Mouse (Mus musculus) monocyte, adult 5-6 weeks (primary cell): ENCODE data around the gene Il17rb. TPM values are rescaled to one million over a fixed set of nuclear protein-coding genes. Genes with fewer than 3 reads are reported as not detected.

Experiments used
- ATAC-seq: fragments of 153-309, 156-312 bp; replicated peaks from 2 replicates; pipeline ENCODE4 v1.8.0; 2017; ENCODE audit warnings: mild to moderate bottlenecking; ENCODE audit not compliant: low TSS enrichment, insufficient number of reproducible peaks, severe bottlenecking, poor library complexity, low FRiP score
- total RNA-seq: library from RNA; stranded (forward); fragments of 200-1000, 200-491, 200-594 nt; gene quantifications from 3 replicates; pipeline ENCODE4 v1.2.3, GENCODE M21; 2017

Gene Il17rb
- total RNA-seq, 1 experiment from 2014 or later, result not detected

DNA sequence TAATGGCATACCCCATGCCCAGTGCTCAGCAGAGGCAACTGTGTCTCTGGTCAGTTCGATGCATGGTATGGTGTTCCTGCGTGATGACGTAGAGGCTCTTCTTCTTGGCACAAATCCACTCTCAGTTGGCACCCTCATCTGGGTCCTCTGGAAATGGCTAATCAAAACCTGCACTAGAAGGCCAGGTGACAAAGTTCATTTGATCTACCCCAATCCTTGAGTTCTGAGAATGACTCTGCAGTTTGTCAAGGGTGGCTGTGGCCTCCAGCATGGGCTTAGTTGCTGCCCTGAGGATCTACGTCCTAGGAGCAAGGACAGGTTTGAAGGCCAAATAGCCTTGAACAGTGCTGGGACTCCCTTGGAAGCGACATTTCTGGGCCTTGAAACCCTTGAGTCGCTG lies 10.2 kb upstream of the Il17rb start:
- no peak for ATAC-seq

DNA sequence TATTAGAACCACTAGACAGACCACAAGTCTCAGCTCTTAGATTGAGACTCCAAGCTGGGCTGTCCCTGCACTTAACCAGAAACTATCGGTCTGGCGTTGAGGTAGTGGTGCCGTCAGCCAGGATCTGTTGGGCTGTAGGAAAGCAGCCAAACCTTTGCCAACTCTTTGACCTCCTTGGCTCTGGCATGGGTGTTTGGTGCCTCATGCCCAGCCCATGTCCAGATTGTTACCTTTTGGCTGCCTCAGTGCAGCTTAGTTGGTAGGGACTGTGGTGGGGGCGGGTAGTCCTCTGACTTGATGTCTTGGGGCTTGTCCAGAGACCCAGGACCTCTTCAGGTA lies 9.7 kb upstream of the Il17rb start:
- ATAC-seq, result no peak

DNA sequence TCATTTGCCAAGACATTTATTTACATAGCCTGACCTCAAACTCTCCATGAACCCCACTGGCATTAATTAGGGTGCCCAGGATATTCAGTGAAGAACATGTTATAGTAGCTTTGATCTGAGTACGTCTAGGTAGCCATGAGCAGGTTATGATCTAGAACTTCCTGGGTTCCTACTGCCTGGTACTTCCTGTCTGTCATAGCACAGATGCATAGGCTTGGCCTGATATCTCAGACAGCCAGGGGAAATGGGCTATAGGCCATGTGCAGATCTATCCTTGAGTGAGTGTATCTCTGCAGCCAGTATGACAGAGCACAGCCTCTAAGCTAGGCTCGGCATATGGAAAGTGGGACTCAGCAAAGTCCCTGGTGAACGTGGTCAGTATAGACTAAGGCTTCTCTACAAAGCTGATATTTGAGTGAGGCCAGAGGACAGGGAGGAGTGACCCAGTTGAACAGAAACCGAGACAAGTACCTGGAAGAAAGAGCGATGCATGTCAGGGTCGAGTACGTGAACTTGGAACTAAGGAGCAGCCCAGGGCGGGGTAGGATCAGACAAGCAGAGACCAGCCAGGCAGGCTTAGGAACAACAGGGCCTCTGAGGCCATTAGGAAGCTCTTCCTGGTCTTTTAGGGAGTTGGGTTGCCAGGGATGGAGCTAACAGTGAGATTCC lies 9.2 kb upstream of the Il17rb start:
- no peak for ATAC-seq

DNA sequence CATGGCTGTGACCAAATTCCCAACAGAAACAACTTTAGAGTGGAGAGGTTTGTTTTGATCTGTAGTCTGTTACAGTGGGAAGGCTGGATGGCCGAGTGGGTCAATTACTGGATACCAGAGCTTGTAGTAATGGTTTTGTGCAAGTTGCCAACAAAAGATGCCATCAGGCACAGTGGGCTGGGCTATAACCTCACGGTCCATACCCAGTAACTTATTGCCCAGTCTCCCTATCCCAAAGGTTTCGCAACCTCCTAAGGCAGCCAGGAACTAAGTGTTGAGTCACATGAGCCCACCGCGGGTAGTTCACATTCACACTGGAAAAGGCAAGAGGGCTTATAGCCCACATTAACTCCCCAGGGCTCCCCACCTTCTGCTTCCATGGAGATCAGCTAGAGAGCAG lies 8.0 kb upstream of the Il17rb start:
- ATAC-seq, result no peak

DNA sequence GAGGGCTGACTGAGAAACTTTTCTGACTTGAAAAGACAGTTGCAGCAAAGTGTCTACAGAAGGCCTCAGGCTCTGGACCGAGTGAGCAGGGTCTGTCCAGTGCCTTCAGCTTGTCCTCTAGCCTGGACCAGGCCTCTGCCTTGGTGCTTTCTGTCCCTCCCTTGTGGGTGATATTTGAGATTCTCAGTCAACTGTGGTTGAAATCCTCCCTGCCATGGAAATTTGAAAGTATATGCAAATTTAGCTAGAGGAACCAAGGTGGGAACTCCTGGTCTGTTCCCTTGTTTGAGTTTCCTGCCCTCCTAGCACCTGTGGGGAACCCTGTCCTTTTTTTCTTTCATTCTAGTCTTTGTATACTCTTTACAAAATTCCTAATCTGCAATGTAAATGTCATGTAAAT lies 6.3 kb upstream of the Il17rb start:
- no peak for ATAC-seq

DNA sequence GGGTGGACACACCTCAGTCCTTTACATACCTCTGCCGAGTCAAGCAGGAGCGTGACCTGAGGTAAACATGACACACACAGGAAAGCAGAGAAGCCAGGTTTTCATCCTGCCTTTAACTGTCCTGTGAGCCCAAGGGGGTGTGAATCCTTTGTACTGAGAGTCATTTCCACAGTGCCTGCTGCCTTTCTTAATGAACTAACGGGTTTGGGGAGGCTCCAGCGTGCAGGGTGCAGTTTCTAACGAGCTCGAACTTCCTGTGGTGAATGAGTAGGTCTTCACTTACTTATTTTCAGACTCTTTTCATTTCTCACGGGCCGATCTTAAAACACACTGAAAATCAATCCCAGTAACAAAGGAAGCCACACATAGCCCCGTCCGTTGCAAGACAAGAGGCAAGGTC lies 5.8 kb upstream of the Il17rb start:
- no peak for ATAC-seq

DNA sequence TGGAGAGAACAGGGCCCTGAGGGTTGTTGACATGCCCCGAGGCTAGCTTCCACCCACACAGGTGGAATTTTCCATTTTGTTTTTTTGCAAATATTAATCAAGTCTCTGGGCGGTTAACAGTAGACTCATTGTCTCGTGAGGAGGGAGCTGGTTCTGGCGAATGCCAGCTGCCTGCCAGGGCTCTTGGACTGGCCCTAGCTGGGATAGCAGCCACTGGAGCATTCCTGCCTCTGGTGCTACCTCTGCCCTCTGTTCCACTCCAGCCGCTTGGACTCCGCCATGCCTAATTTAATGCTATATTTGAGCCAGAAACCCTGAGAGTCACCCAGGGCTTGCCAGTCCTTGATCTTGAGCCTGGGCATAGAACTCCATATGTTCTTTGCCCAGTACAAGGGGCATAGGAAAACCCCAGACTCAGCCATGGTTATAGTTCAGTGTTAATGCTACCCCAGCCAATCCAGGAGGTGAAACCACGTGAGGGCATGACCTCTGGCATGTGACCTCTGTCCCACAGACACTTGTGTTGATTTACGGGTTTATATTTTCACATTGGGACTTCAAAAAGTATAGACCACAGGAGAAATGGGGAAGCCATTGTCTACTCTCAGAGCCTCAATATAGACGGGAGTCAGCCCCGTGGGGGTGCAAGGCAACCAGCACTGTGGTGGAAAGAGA lies 3.3 kb upstream of the Il17rb start:
- no peak for ATAC-seq

DNA sequence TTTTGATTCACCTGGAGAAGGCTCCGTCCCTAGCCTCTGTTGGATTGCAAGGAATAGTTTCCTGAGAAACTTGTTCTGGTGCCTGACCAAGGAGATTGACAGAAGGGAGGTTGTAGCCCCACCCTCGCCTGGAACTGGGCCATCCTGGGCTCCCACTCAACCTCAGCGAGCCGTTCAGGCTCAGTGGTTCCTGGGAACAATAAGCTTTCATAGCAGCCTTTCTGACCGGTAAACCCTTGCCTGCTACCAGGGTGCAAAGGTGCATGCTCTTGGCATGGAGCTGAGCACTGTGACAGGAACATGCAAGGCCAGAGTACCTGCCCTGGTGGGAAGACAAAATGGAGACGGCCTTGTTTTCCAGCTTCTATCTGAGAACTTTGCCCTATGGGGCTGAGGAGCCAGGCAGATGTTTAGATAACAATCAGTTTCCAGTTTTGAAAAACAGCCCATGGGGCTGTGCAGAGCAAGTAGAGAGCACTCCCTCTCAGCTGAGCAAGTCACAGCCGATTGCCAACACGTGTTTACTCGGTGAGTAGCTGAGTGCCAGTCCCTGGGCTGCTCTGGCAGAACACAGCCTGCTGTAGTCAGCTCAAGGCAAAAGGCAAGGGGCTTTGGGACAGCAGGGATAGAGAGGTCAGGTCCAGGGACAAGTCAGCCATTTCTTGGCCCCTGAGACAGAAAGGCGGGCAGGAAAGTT lies 1.3 kb upstream of the Il17rb start:
- ATAC-seq, result no peak

DNA sequence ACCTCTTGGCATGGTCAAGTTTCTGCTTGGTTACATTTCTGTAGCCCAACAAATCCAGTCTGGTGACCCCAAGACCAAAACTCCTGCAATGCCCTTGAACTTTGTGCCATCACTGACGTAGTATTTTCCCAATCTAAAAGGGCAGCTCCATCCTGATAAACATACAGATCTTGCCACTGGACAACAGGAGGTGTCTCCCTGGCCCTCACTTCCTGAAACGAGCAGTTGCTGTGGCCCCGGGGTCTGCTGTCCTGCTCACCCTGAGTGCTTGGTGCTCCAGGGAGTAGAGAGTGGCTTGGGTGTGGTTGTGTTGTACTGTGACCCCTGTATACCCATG lies 9.3 kb downstream of the Il17rb start:
- no peak for ATAC-seq

DNA sequence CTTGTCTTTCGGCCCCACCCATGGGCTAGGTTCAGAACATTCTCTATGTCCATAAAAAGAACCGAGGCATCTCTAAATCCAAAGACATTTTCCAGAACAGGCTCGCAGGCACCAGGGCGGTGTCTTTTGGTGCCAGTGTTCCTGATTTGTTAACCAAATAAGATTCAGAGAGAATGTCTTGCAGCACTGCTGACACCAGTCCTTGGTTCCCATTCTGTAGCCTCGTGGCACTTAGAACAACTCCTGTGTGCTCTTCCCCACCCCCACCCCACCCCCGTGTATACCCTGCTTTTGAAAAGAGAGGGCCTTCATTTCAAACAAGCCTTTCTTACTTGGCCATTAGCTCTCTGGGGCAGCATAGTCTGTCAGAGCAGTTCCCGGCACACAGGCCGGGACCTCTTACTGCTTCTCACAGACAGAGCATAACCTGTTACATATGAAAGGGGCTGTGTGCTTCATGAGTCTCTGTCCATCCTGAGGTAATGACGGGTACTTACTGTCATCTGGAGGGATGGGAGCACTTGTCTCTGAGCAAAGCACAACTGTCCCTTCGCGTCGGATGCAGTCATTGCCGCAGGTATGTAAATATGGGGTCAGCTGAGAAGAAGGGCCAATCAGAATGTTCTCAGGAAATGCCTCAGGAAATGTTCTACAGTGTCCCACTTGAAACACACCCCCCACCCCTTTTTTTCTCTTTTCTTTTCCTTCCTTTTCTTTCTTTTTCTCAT lies 9.8 kb downstream of the Il17rb start:
- no peak for ATAC-seq

DNA sequence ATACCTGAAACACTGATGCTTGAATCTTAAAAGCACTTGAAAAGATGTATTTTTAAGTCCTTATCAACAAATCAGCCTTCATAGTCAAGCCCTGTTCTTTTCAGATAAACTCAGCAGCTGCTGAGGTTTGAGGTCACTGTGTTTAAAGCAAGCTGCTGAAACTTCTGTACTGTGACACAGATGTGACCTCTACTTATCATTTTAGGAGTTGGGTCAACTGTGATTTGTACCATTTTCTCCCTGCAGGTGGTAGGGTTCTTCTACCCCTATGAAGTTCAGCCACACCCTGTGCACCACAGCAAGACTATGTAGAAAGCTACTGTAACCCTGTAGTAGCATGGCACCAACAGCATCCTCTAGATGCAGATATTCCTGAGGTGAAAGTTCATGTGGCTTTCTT lies 11.4 kb downstream of the Il17rb start:
- ATAC-seq, result no peak

DNA sequence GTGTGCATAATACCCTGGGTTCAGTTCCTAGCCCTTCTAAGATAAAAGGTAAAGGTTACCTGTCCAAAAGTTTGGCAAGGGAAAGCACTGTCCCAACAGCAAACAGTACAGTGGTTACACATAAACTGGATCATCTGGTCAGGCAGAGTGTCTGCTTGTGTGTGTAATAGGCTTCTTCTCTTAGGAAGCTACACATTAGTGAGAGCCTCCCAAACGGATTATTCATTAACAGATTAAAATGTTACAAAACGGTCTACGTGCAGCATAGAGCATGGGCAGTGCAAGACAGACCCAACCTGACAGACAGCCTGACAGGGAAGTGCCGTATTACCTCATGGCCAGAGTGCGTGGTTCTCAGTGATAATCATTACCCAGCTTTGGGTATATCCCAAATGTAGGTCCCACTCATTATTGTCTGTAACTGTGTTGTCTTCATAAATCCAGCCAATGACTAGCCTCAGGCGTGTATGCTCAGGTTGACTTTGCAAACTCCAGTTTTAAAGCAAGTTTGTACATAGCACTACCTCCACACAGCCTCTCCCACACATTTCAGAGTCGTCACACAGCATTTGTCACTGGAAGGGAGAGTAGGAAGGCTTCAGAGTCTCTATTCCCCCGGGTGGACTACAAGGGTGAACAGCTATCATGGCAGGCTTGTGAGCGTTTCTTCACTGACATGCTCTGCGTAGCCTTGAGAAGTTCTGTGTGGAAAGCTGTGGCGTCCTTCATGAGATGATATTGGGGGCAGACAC lies 12.5 kb downstream of the Il17rb start:
- no peak for ATAC-seq

DNA sequence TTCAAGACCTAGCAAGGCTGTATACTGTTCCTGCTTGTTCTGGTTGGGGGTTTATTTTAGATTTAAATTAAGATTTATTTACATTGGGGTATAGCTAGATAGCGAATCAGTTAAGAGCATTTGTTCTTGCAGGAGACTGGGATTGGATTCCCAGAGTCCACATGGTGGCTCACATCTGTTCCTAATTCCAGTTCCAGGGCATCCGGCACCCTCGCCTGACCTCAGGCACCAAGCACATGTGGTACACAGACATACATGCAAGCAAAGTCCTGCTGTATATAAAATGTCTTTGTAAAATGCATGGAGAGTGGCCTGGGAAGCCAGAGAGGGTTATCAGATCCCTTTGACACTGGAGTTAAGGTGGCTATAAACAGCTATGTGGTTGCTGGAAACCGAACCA lies 13.7 kb downstream of the Il17rb start:
- no peak for ATAC-seq

DNA sequence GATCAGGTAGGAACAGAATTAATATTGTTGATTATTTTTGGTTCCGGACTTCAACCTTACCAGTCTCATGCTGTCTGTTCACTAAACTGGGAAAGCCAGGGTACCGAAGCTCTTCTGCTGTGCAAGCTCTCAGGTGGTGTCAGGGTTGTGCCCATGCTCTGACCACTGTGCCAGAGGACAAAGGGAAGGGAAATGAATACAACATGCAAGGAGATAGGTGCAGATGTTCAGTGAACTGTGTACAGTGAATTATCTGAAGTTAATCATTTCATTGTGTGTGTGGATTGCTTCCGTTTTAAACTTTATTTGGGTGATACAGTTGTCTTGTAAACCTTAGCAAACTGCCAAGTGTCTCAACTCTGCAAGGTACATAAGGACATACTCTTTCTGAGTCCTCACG lies 20.4 kb downstream of the Il17rb start:
- no peak for ATAC-seq

DNA sequence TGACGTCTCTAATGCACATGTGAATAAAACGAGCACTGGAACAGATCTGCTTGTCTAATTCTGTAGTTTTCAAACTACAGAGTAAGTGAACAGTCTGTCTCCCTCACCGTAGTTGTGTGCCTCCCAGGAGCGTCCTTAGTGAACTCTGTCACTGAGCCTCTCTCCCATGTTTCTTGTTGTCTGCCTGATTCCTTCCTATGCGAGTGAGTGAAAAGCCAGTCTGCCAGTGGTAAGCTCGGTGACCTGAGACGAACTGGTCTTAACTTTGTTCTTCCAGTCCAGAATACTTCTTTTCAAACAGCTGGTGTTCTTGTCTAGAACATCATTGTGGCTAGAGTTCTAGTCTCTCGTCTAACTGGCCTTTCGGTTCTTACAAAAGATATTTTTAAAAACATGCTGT lies 21.0 kb downstream of the Il17rb start:
- no peak for ATAC-seq

DNA sequence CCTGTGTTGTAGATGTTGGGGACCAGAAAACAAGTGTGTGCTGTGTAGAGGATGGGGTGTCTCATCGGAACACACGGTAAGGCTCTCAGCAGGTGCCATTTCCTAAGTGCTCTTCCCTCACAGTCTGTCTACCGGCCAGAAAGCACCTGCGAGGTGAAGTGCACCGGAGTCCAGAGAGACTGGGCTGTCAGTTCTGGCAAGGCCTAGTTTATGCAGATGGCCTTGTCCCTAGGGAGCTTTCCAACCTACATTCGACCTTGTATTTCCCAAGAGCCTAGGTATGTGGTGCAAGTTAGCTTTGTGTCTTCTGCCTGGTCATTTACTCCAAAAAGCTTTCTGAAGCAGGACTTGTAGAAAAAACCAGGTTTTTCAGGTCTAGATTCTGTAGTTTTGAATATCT lies 21.4 kb downstream of the Il17rb start:
- ATAC-seq, result no peak

DNA sequence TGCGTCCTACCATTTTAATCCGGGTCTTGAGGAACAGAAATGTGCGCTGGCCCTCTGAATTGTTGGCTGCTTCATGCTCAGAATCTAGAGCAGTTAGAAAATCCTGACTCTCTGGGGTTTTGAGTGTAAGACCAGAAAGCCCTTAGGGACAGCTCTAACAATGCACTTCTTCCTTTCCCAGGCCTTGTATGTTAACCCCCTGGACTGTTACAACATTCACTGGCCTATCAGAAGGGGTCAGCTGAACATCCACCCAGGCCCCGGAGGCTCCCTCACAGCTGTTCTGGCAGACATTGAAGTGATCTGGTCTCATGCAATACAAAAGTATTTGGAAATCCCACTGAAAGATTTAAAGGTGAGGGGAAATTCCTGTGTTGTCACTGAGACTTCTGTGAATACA lies 22.6 kb downstream of the Il17rb start:
- no peak for ATAC-seq

DNA sequence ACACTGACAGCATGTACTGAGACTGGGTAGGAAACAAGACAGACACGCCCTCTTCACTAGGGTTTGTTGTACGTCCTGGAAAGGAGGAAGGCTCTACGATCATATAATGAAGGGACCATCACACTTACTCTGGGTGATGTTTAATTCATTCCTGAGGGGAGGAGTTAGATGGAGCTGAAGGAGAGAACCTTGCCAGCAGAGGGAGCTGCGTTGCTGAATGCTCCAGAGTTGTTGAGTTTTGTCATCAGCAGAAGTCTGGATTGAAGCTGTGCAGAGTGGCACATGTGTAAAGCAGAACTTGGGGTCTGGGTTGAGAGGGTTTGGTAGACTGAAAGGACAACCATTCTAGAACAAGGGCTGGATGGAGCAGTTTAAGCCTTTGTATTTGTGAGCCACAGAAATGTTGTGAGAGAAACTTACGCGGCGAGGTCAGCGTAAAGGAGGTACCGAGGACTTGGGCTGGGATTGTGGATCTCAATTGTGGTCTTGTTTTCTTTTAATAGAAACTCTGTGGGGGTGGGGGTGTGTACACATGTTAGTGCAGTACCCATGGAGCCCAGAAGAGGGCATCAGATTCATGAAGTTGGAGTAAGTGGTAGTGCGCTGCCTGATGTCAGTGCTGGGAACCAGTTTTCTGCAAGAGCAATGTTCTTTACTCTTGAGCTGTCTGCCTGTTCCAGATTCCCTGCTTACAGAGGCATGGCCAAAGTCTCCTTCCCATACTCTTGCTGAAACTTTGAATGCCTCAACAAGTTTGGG lies 28.1 kb downstream of the Il17rb start:
- no peak for ATAC-seq
